Mouse (Mus musculus) spleen, adult 2 months (tissue): ENCODE data around the gene Mrtfb.

Experiments used
- CTCF ChIP-seq: fragments of 200-500 bp; IDR thresholded peaks from 2 replicates; pipeline ENCODE4 v1.5.1; 2011; ENCODE audit warnings: mild to moderate bottlenecking, inconsistent platforms; ENCODE audit not compliant: insufficient read depth, insufficient read length, insufficient replicate concordance; ENCODE audit errors: extremely low read depth
- POLR2A ChIP-seq: fragments of 200-500 bp; IDR thresholded peaks from 2 replicates; pipeline ENCODE4 v1.6.1; 2011; ENCODE audit warnings: low read depth, low read length, inconsistent platforms

GRCm38 (mm10) chr16:13415465-13415864, 159.2 kb downstream of the Mrtfb start:
- TF ChIP-seq CTCF, result no peak
- TF ChIP-seq POLR2A, result no peak
